In genomic region chr9:50301722-50302121, GRCm38 (mm10) we compare ENCODE assay signal across 9 mouse cellular contexts. TPM values are rescaled to one million over a fixed set of nuclear protein-coding genes. Genes with fewer than 3 reads are reported as not detected.
DNase-seq lines count a peak whose midpoint lies in the region; ATAC-seq and TF ChIP-seq lines count a peak whose summit lies in the region.
"Had no signal": no experiment of that assay in that cellular context is flagged by ENCODE, and none has a peak within 500 bp of the region (broad histone marks: within the 10 kb centered on the region; RNA-seq: fewer than 3 reads in every experiment).

No protein-coding gene starts in this region.

- no peak overlapping the region for H3K9ac ChIP-seq in hindbrain, embryonic 15.5 days
- no peak overlapping the region for H3K9ac ChIP-seq in intestine, postnatal 0 days (ENCODE audit: low read depth, low read length)

- TF ChIP-seq CTCF in intestine, postnatal 0 days (IDR thresholded peaks at IDR 0.05; ENCODE audit: low read depth) = no peak

- no peaks in the 10 kb centered on the region for H3K27me3 ChIP-seq in hindbrain, embryonic 15.5 days
- no peaks in the 10 kb centered on the region for H3K27me3 ChIP-seq in hindbrain, embryonic 10.5 days (ENCODE audit: insufficient read depth, poor library complexity, severe bottlenecking)
- no peaks in the 10 kb centered on the region for H3K27me3 ChIP-seq in intestine, postnatal 0 days (replicated peaks; ENCODE audit: control insufficient read depth, insufficient read depth, low read length)

- ATAC-seq in hindbrain, embryonic 15.5 days (ENCODE audit: low FRiP score, low read depth) = peak; percentile 67
- ATAC-seq in frontal cortex, adult (ENCODE audit: low TSS enrichment) = peak; percentile 96
- no peak for ATAC-seq in intestine, postnatal 0 days

- no peak overlapping the region for H3K4me3 ChIP-seq in hindbrain, embryonic 15.5 days
- H3K4me3 ChIP-seq in hindbrain, embryonic 10.5 days = no peak overlapping the region
- H3K4me3 ChIP-seq in intestine, postnatal 0 days (ENCODE audit: low read depth, low read length) = no peak overlapping the region
- H3K4me3 ChIP-seq: heart, adult 2 months had no signal

- H3K27ac ChIP-seq in hindbrain, embryonic 15.5 days (replicated peaks) = peak overlapping the region; percentile 69
- H3K27ac ChIP-seq in hindbrain, embryonic 10.5 days = no peak overlapping the region
- no peak overlapping the region for H3K27ac ChIP-seq in intestine, postnatal 0 days (ENCODE audit: low read depth, low read length)
- H3K27ac ChIP-seq: heart, adult 2 months had no signal

- no peak overlapping the region for H3K4me2 ChIP-seq in hindbrain, embryonic 15.5 days
- H3K4me2 ChIP-seq in intestine, postnatal 0 days (replicated peaks; ENCODE audit: low read depth) = no peak overlapping the region

- no peaks in the 10 kb centered on the region for H3K9me3 ChIP-seq in hindbrain, embryonic 15.5 days
- no peaks in the 10 kb centered on the region for H3K9me3 ChIP-seq in hindbrain, embryonic 10.5 days
- H3K9me3 ChIP-seq in intestine, postnatal 0 days (ENCODE audit: control insufficient read depth) = no peaks in the 10 kb centered on the region

- H3K4me1 ChIP-seq in hindbrain, embryonic 15.5 days (replicated peaks) = peaks cover 31% of the 10 kb centered on the region
- H3K4me1 ChIP-seq in hindbrain, embryonic 10.5 days (replicated peaks) = peaks cover 18% of the 10 kb centered on the region
- H3K4me1 ChIP-seq in intestine, postnatal 0 days (replicated peaks; ENCODE audit: control insufficient read depth, insufficient read depth, low read length) = no peaks in the 10 kb centered on the region

- H3K36me3 ChIP-seq in hindbrain, embryonic 15.5 days = no peaks in the 10 kb centered on the region
- H3K36me3 ChIP-seq in hindbrain, embryonic 10.5 days = no peaks in the 10 kb centered on the region
- H3K36me3 ChIP-seq in intestine, postnatal 0 days (ENCODE audit: control insufficient read depth, insufficient read depth) = no peaks in the 10 kb centered on the region

- no peak for DNase-seq in hindbrain, embryonic 10.5 days (ENCODE audit: low spot score)
- peak; percentile 40 to 47 for DNase-seq in layer of hippocampus, postnatal 10 days (ENCODE audit: low spot score in 2 of 2)
- DNase-seq in right cerebral cortex, postnatal 10 days (ENCODE audit: low spot score in 2 of 2) = peak; percentile 82 to 93
- DNase-seq in urinary bladder, postnatal 4 days (ENCODE audit: low spot score in 2 of 2) = no peak
- DNase-seq: heart, adult 2 months; kidney, postnatal 25 days had no signal

RNA-seq across cellular contexts. Expression of gene Rpl10-ps3, which starts 43.0 kb away (rescaled TPM):
- 121 and 140 TPM in 2 replicates for polyA plus RNA-seq in hindbrain, embryonic 15.5 days (2015; fragmentation: Nextera tagmentation; extraction: Ambion mirVana)
- polyA plus RNA-seq in hindbrain, embryonic 10.5 days (2016; fragmentation: Nextera tagmentation; extraction: Ambion mirVana) = 141 and 231 TPM in 2 replicates
- 100 to 1,000 TPM; 384 to 390 TPM for total RNA-seq in layer of hippocampus, postnatal 10 days (2021)
- 148 and 174 TPM in 2 replicates for polyA plus RNA-seq in intestine, postnatal 0 days (2015; fragmentation: Nextera tagmentation; extraction: Ambion mirVana)

Comparison
In these comparisons a context has a peak if more than half of its experiments do, and no peak if none do; other contexts are left out.
1. DNase-seq: peak in layer of hippocampus, postnatal 10 days (2 of 2) and right cerebral cortex, postnatal 10 days (2 of 2); none in hindbrain, embryonic 10.5 days (single experiment) and urinary bladder, postnatal 4 days (0 of 2).